Mouse (Mus musculus) spleen, adult 2 months (tissue): Measurements from ENCODE around the gene Grik3.

Source experiments
- CTCF ChIP-seq: fragments of 200-500 bp; IDR thresholded peaks from 2 replicates; pipeline ENCODE4 v1.5.1; 2011; ENCODE audit warnings: mild to moderate bottlenecking, inconsistent platforms; ENCODE audit not compliant: insufficient read depth, insufficient read length, insufficient replicate concordance; ENCODE audit errors: extremely low read depth
- POLR2A ChIP-seq: fragments of 200-500 bp; IDR thresholded peaks from 2 replicates; pipeline ENCODE4 v1.6.1; 2011; ENCODE audit warnings: low read depth, low read length, inconsistent platforms

DNA sequence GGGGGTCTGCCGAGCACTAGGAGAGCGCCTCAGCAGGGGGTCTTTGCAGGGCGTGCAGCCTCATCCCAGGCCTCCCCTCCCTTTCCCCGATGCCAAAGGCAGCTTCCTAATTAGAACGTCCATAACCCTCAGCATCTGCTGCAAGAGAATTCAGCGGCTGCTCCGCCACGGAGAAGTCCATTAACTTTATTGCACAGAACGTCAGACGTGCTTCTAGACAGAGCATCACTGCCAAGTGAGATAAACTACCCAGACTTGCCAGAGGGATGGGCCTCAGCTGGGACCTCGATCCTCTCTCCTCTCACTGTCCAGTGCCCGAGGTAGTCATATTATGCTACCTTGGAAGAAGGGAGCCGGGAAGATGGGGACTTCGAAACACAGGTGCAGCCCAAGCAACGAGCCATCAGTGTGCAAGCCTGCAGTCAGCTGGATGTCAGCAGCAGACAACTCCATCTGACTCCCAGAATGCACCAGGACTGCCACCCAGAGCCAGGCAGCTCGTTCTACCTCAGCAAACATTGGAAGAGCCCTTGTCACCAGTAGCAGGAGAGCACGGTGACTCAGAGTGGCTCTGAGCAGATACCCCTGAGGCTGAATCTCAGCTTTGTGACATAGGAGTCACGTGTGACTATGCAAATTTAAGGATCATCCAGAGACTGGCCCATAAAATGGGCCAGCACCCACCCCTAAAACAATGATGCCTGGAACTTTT, 228.1 kb downstream of the Grik3 start:
- no peak for TF ChIP-seq CTCF
- no peak for TF ChIP-seq POLR2A
